Mouse (Mus musculus) cerebellum, adult 2 months (tissue): ENCODE data around the gene Mdm2.

Source experiments
- CTCF ChIP-seq: fragments of 200-500 bp; IDR thresholded peaks from 2 replicates; pipeline ENCODE4 v1.5.1; 2011; ENCODE audit warnings: low read depth, mild to moderate bottlenecking, control low read depth, low read length, moderate library complexity, borderline replicate concordance; ENCODE audit not compliant: insufficient read depth
- POLR2A ChIP-seq: fragments of 200-500 bp; IDR thresholded peaks from 2 replicates; pipeline ENCODE4 v1.6.1; 2011; ENCODE audit warnings: low read length, control low read depth, borderline replicate concordance; ENCODE audit not compliant: insufficient read depth

GRCm38 (mm10) chr10:117750529-117751281 is 40.1 kb upstream of the Mdm2 start:
- TF ChIP-seq CTCF: no peak
- TF ChIP-seq POLR2A: no peak
